Mouse (Mus musculus) C2C12 (cell line): ENCODE data around the gene Sept9. TPM values are rescaled to one million over a fixed set of nuclear protein-coding genes. Genes with fewer than 3 reads are reported as not detected.

ENCODE experiments used
- H3K27me3 ChIP-seq: one replicate; pipeline ENCODE4 v1.6.1; 2011; ENCODE audit not compliant: control insufficient read depth, insufficient read depth, insufficient read length
- H3K36me3 ChIP-seq: one replicate; pipeline ENCODE4 v1.6.1; 2011; ENCODE audit not compliant: control insufficient read depth, insufficient read depth
- H3K4me3 ChIP-seq: one replicate; pipeline ENCODE4 v1.5.1; 2011; ENCODE audit warnings: mild to moderate bottlenecking, control low read depth; ENCODE audit not compliant: poor library complexity, insufficient read depth, severe bottlenecking
- H3K79me2 ChIP-seq: one replicate; pipeline ENCODE4 v1.6.1; 2011; ENCODE audit not compliant: control insufficient read depth, insufficient read depth
- H3K79me3 ChIP-seq: one replicate; pipeline ENCODE4 v1.6.1; 2011; ENCODE audit warnings: low read depth, control low read depth
- H3ac ChIP-seq: one replicate; pipeline ENCODE3; 2011; ENCODE audit warnings: low read depth; ENCODE audit not compliant: control insufficient read depth, insufficient read length
- CEBPB ChIP-seq: IDR thresholded peaks from one replicate; pipeline ENCODE4 v1.6.1; 2011; ENCODE audit warnings: low read depth, mild to moderate bottlenecking, control low read depth, moderate library complexity
- CTCF ChIP-seq: IDR thresholded peaks from one replicate; pipeline ENCODE4 v1.5.1; 2011; ENCODE audit not compliant: control insufficient read depth, insufficient read depth, insufficient read length
- FOSL1 ChIP-seq: IDR thresholded peaks from one replicate; pipeline ENCODE4 v1.8.0; 2011; ENCODE audit warnings: mild to moderate bottlenecking, low read length; ENCODE audit not compliant: poor library complexity, insufficient read depth, severe bottlenecking
- MAX ChIP-seq: IDR thresholded peaks from one replicate; pipeline ENCODE4 v1.6.1; 2011; ENCODE audit warnings: mild to moderate bottlenecking, control low read depth
- MYOD1 ChIP-seq: IDR thresholded peaks from one replicate; pipeline ENCODE4 v1.6.1; 2011; ENCODE audit warnings: low read depth; ENCODE audit not compliant: control insufficient read depth, insufficient read length
- MYOG ChIP-seq: IDR thresholded peaks from one replicate; pipeline ENCODE4 v1.6.1; 2011; ENCODE audit not compliant: control insufficient read depth, insufficient read length; ENCODE audit errors: extremely low read depth
- USF1 ChIP-seq: IDR thresholded peaks from one replicate; pipeline ENCODE4 v1.6.1; 2011; ENCODE audit warnings: low read depth, mild to moderate bottlenecking, control low read depth, moderate library complexity
- polyA plus RNA-seq: library from polyadenylated mRNA; unstranded; fragments of >200 nt; fragmentation: generic; extraction: Trizol; gene quantifications from one replicate; pipeline ENCODE4 v1.2.1, GENCODE M21; 2012; ENCODE audit warnings: missing spikeins

Sept9 gene
- polyA plus RNA-seq, 1 experiment = 266 TPM

GRCm38 (mm10) chr11:117343800-117344199 lies 144.3 kb downstream of the Sept9 start:
- no peak overlapping the region for H3K4me3 ChIP-seq
- peaks cover 22% of the 10 kb centered on the region for H3K36me3 ChIP-seq
- no peak for TF ChIP-seq CEBPB
- TF ChIP-seq FOSL1 = no peak
- no peak for TF ChIP-seq CTCF
- no peak for TF ChIP-seq MAX
- no peak for TF ChIP-seq MYOD1
- TF ChIP-seq USF1 = no peak
- TF ChIP-seq MYOG = no peak
- peaks cover 98% of the 10 kb centered on the region for H3K79me3 ChIP-seq
- no peaks in the 10 kb centered on the region for H3K27me3 ChIP-seq
- H3ac ChIP-seq = no peak overlapping the region
- H3K79me2 ChIP-seq = peaks cover 100% of the 10 kb centered on the region

- Histone ChIP-seq H3K79me2 (peaks cover 100% of the 10 kb centered on the region), H3ac (no peak overlapping the region), H3K27me3 (no peaks in the 10 kb centered on the region), H3K36me3 (peaks cover 16% of the 10 kb centered on the region), H3K4me3 (no peak overlapping the region), H3K79me3 (peaks cover 98% of the 10 kb centered on the region)
- TF ChIP-seq CEBPB (no peak), FOSL1 (no peak), MYOD1 (no peak), MYOG (no peak), CTCF (no peak), USF1 (no peak), MAX (no peak)
Measured at GRCm38 (mm10) chr11:117344339-117345021, 145.0 kb downstream of the Sept9 start.

- Histone ChIP-seq H3K4me3 (no peak overlapping the region), H3ac (no peak overlapping the region), H3K27me3 (no peaks in the 10 kb centered on the region), H3K36me3 (peaks cover 13% of the 10 kb centered on the region), H3K79me3 (peaks cover 98% of the 10 kb centered on the region), H3K79me2 (peaks cover 100% of the 10 kb centered on the region)
- TF ChIP-seq MYOG = no peak
- no peak for TF ChIP-seq FOSL1
- TF ChIP-seq CEBPB = no peak
- TF ChIP-seq CTCF = no peak
- TF ChIP-seq USF1 = no peak
- TF ChIP-seq MYOD1 = no peak
- TF ChIP-seq MAX = no peak
Measured at GRCm38 (mm10) chr11:117345022-117345765, 145.7 kb downstream of the Sept9 start.

- Histone ChIP-seq H3K79me2 (peaks cover 100% of the 10 kb centered on the region), H3K4me3 (no peak overlapping the region), H3K79me3 (peaks cover 93% of the 10 kb centered on the region), H3ac (no peak overlapping the region), H3K36me3 (peaks cover 21% of the 10 kb centered on the region), H3K27me3 (no peaks in the 10 kb centered on the region)
- no peak for TF ChIP-seq CEBPB
- no peak for TF ChIP-seq MYOD1
- no peak for TF ChIP-seq USF1
- TF ChIP-seq MAX = no peak
- TF ChIP-seq FOSL1 = no peak
- no peak for TF ChIP-seq CTCF
- no peak for TF ChIP-seq MYOG
Measured at GRCm38 (mm10) chr11:117347256-117347655, 147.8 kb downstream of the Sept9 start.

GRCm38 (mm10) chr11:117348429-117349103 lies 149.1 kb downstream of the Sept9 start:
- H3K79me3 ChIP-seq = peaks cover 81% of the 10 kb centered on the region
- H3K36me3 ChIP-seq = peaks cover 30% of the 10 kb centered on the region
- peaks cover 100% of the 10 kb centered on the region for H3K79me2 ChIP-seq
- TF ChIP-seq MYOG (no peak), CTCF (no peak), MAX (no peak), USF1 (no peak), MYOD1 (no peak), FOSL1 (no peak), CEBPB (no peak)
- H3K27me3 ChIP-seq = no peaks in the 10 kb centered on the region
- no peak overlapping the region for H3ac ChIP-seq
- H3K4me3 ChIP-seq = no peak overlapping the region
